Mouse (Mus musculus): Measurements from ENCODE around the gene Cacng3. TPM values are rescaled to one million over a fixed set of nuclear protein-coding genes. Genes with fewer than 3 reads are reported as not detected.

Cacng3 gene
- polyA plus RNA-seq, 1 experiment from 2014 or later = 0.39 TPM

- DNase-seq (ENCODE audit: low spot score) = no peak
- WGBS = 79% methylated on average over 10 of the region's 10 CpGs
- H3K36me3 ChIP-seq (ENCODE audit: control insufficient read depth, insufficient read depth, low read length) = no peaks in the 10 kb centered on the region
- H3K4me2 ChIP-seq (ENCODE audit: low read length) = no peak overlapping the region
- H3K27me3 ChIP-seq (replicated peaks; ENCODE audit: control insufficient read depth, insufficient read depth, low read length) = no peaks in the 10 kb centered on the region
- no peak overlapping the region for H3K9ac ChIP-seq (ENCODE audit: low read length)
- no peaks in the 10 kb centered on the region for H3K9me3 ChIP-seq (ENCODE audit: control insufficient read depth, low read length)
- H3K4me1 ChIP-seq (replicated peaks; ENCODE audit: control insufficient read depth, insufficient read depth, low read length) = no peaks in the 10 kb centered on the region
- ATAC-seq (replicated peaks; ENCODE audit: low FRiP score, low TSS enrichment, low read depth) = no peak
- H3K27ac ChIP-seq (ENCODE audit: low read depth) = no peak overlapping the region
- H3K4me3 ChIP-seq (ENCODE audit: low read depth, low read length) = no peak overlapping the region
Observed at GRCm38 (mm10) chr7:122649306-122649705, 21.0 kb upstream of the Cacng3 start.

- Histone ChIP-seq H3K4me2 (ENCODE audit: low read length) (no peak overlapping the region), H3K4me1 (replicated peaks; ENCODE audit: control insufficient read depth, insufficient read depth, low read length) (no peaks in the 10 kb centered on the region), H3K9ac (ENCODE audit: low read length) (no peak overlapping the region), H3K9me3 (ENCODE audit: control insufficient read depth, low read length) (no peaks in the 10 kb centered on the region), H3K27ac (ENCODE audit: low read depth) (no peak overlapping the region), H3K27me3 (replicated peaks; ENCODE audit: control insufficient read depth, insufficient read depth, low read length) (no peaks in the 10 kb centered on the region), H3K4me3 (ENCODE audit: low read depth, low read length) (no peak overlapping the region), H3K36me3 (ENCODE audit: control insufficient read depth, insufficient read depth, low read length) (no peaks in the 10 kb centered on the region)
- 81% methylated on average over 3 of the region's 3 CpGs for WGBS
- DNase-seq (ENCODE audit: low spot score) (no peak), ATAC-seq (replicated peaks; ENCODE audit: low FRiP score, low TSS enrichment, low read depth) (no peak)
Observed at GRCm38 (mm10) chr7:122652523-122652922, 17.8 kb upstream of the Cacng3 start.

GRCm38 (mm10) chr7:122656671-122657070, 13.6 kb upstream of the Cacng3 start:
- DNase-seq (ENCODE audit: low spot score) (no peak), ATAC-seq (replicated peaks; ENCODE audit: low FRiP score, low TSS enrichment, low read depth) (no peak)
- no peak overlapping the region for H3K27ac ChIP-seq (ENCODE audit: low read depth)
- 88% methylated on average over 3 of the region's 3 CpGs for WGBS
- no peak overlapping the region for H3K9ac ChIP-seq (ENCODE audit: low read length)
- no peak overlapping the region for H3K4me2 ChIP-seq (ENCODE audit: low read length)
- no peaks in the 10 kb centered on the region for H3K4me1 ChIP-seq (replicated peaks; ENCODE audit: control insufficient read depth, insufficient read depth, low read length)
- H3K9me3 ChIP-seq (ENCODE audit: control insufficient read depth, low read length) = no peaks in the 10 kb centered on the region
- H3K27me3 ChIP-seq (replicated peaks; ENCODE audit: control insufficient read depth, insufficient read depth, low read length) = no peaks in the 10 kb centered on the region
- H3K4me3 ChIP-seq (ENCODE audit: low read depth, low read length) = no peak overlapping the region
- H3K36me3 ChIP-seq (ENCODE audit: control insufficient read depth, insufficient read depth, low read length) = no peaks in the 10 kb centered on the region

- DNase-seq (ENCODE audit: low spot score) (no peak), ATAC-seq (replicated peaks; ENCODE audit: low FRiP score, low TSS enrichment, low read depth) (no peak)
- Histone ChIP-seq H3K27me3 (replicated peaks; ENCODE audit: control insufficient read depth, insufficient read depth, low read length) (no peaks in the 10 kb centered on the region), H3K9me3 (ENCODE audit: control insufficient read depth, low read length) (no peaks in the 10 kb centered on the region), H3K27ac (ENCODE audit: low read depth) (no peak overlapping the region), H3K4me3 (ENCODE audit: low read depth, low read length) (no peak overlapping the region), H3K36me3 (ENCODE audit: control insufficient read depth, insufficient read depth, low read length) (no peaks in the 10 kb centered on the region), H3K4me1 (replicated peaks; ENCODE audit: control insufficient read depth, insufficient read depth, low read length) (no peaks in the 10 kb centered on the region), H3K4me2 (ENCODE audit: low read length) (no peak overlapping the region), H3K9ac (ENCODE audit: low read length) (no peak overlapping the region)
- WGBS = 81% methylated on average over 5 of the region's 5 CpGs
Observed at GRCm38 (mm10) chr7:122657423-122658126, 12.7 kb upstream of the Cacng3 start.

- no peak for DNase-seq (ENCODE audit: low spot score)
- 56% methylated on average over 7 of the region's 7 CpGs for WGBS
- H3K27me3 ChIP-seq (replicated peaks; ENCODE audit: control insufficient read depth, insufficient read depth, low read length) = no peaks in the 10 kb centered on the region
- no peak overlapping the region for H3K9ac ChIP-seq (ENCODE audit: low read length)
- H3K4me1 ChIP-seq (replicated peaks; ENCODE audit: control insufficient read depth, insufficient read depth, low read length) = no peaks in the 10 kb centered on the region
- no peak overlapping the region for H3K27ac ChIP-seq (ENCODE audit: low read depth)
- no peak for ATAC-seq (replicated peaks; ENCODE audit: low FRiP score, low TSS enrichment, low read depth)
- no peak overlapping the region for H3K4me3 ChIP-seq (ENCODE audit: low read depth, low read length)
- H3K9me3 ChIP-seq (ENCODE audit: control insufficient read depth, low read length) = no peaks in the 10 kb centered on the region
- no peak overlapping the region for H3K4me2 ChIP-seq (ENCODE audit: low read length)
- H3K36me3 ChIP-seq (ENCODE audit: control insufficient read depth, insufficient read depth, low read length) = no peaks in the 10 kb centered on the region
Observed at GRCm38 (mm10) chr7:122665311-122666049, 4.8 kb upstream of the Cacng3 start.

GRCm38 (mm10) chr7:122667903-122668302, 2.4 kb upstream of the Cacng3 start:
- DNase-seq (ENCODE audit: low spot score) (no peak), ATAC-seq (replicated peaks; ENCODE audit: low FRiP score, low TSS enrichment, low read depth) (no peak)
- no peaks in the 10 kb centered on the region for H3K9me3 ChIP-seq (ENCODE audit: control insufficient read depth, low read length)
- H3K4me2 ChIP-seq (ENCODE audit: low read length) = no peak overlapping the region
- H3K4me1 ChIP-seq (replicated peaks; ENCODE audit: control insufficient read depth, insufficient read depth, low read length) = no peaks in the 10 kb centered on the region
- H3K36me3 ChIP-seq (ENCODE audit: control insufficient read depth, insufficient read depth, low read length) = no peaks in the 10 kb centered on the region
- 27% methylated on average over 5 of the region's 5 CpGs for WGBS
- H3K27ac ChIP-seq (ENCODE audit: low read depth) = no peak overlapping the region
- peaks cover 10% of the 10 kb centered on the region; the same call in 1 of the 2 replicates for H3K27me3 ChIP-seq (replicated peaks; ENCODE audit: control insufficient read depth, insufficient read depth, low read length)
- H3K9ac ChIP-seq (ENCODE audit: low read length) = no peak overlapping the region
- H3K4me3 ChIP-seq (ENCODE audit: low read depth, low read length) = no peak overlapping the region

- ATAC-seq (replicated peaks; ENCODE audit: low FRiP score, low TSS enrichment, low read depth) (peak; percentile 76), DNase-seq (ENCODE audit: low spot score) (peak; percentile 98)
- Histone ChIP-seq H3K4me3 (ENCODE audit: low read depth, low read length) (no peak overlapping the region), H3K36me3 (ENCODE audit: control insufficient read depth, insufficient read depth, low read length) (no peaks in the 10 kb centered on the region), H3K4me1 (replicated peaks; ENCODE audit: control insufficient read depth, insufficient read depth, low read length) (no peaks in the 10 kb centered on the region), H3K4me2 (ENCODE audit: low read length) (peak overlapping the region; percentile 12; the same call in 1 of the 2 replicates), H3K9ac (ENCODE audit: low read length) (no peak overlapping the region), H3K9me3 (ENCODE audit: control insufficient read depth, low read length) (no peaks in the 10 kb centered on the region), H3K27ac (ENCODE audit: low read depth) (no peak overlapping the region), H3K27me3 (replicated peaks; ENCODE audit: control insufficient read depth, insufficient read depth, low read length) (peaks cover 10% of the 10 kb centered on the region; the same call in 1 of the 2 replicates)
- 8% methylated on average over 42 of the region's 45 CpGs for WGBS
Observed at GRCm38 (mm10) chr7:122670873-122671641, 765 bp downstream of the Cacng3 start.

- no peaks in the 10 kb centered on the region for H3K9me3 ChIP-seq (ENCODE audit: control insufficient read depth, low read length)
- 42% methylated on average over 5 of the region's 5 CpGs for WGBS
- DNase-seq (ENCODE audit: low spot score) (no peak), ATAC-seq (replicated peaks; ENCODE audit: low FRiP score, low TSS enrichment, low read depth) (no peak)
- H3K27ac ChIP-seq (ENCODE audit: low read depth) = no peak overlapping the region
- no peak overlapping the region for H3K9ac ChIP-seq (ENCODE audit: low read length)
- H3K27me3 ChIP-seq (replicated peaks; ENCODE audit: control insufficient read depth, insufficient read depth, low read length) = peaks cover 10% of the 10 kb centered on the region; the same call in 1 of the 2 replicates
- H3K4me3 ChIP-seq (ENCODE audit: low read depth, low read length) = no peak overlapping the region
- H3K4me1 ChIP-seq (replicated peaks; ENCODE audit: control insufficient read depth, insufficient read depth, low read length) = no peaks in the 10 kb centered on the region
- H3K4me2 ChIP-seq (ENCODE audit: low read length) = no peak overlapping the region
- H3K36me3 ChIP-seq (ENCODE audit: control insufficient read depth, insufficient read depth, low read length) = no peaks in the 10 kb centered on the region
Observed at GRCm38 (mm10) chr7:122672981-122673380, 2.7 kb downstream of the Cacng3 start.
